Mouse (Mus musculus) gastrocnemius, adult 18-20 months (tissue): Measurements from ENCODE around the gene Zfp433. TPM values are rescaled to one million over a fixed set of nuclear protein-coding genes. Genes with fewer than 3 reads are reported as not detected.
"Not testable (repeated sequence)": the region's sequence is repeated elsewhere in the genome, so short reads cannot be mapped to it uniquely, and the experiment has no call there.

Source experiments
- DNase-seq: peaks from one replicate; pipeline ENCODE4 v3.0.0; 2021; ENCODE audit warnings: low spot score
- long read RNA-seq, 2 experiments: library from polyadenylated mRNA; stranded (forward); transcript quantifications; one replicate each; pipeline ENCODE4 v2.0.0; 2021
- total RNA-seq, 2 experiments: library from RNA; stranded (reverse); gene quantifications; 2 replicates each; pipeline ENCODE4 v1.2.3; 2021

Zfp433 gene
- 1 to 10 TPM; 5.2 to 6.2 TPM for total RNA-seq
- long read RNA-seq, experiment 1, partial matches to known transcripts: 0 of 4 reads
- long read RNA-seq, experiment 1, other reads (novel, unspliced or antisense): 2 of 4 reads
- long read RNA-seq, experiment 2, partial matches to known transcripts: 0 of 2 reads
- long read RNA-seq, experiment 2, other reads (novel, unspliced or antisense): 1 of 2 reads

DNA sequence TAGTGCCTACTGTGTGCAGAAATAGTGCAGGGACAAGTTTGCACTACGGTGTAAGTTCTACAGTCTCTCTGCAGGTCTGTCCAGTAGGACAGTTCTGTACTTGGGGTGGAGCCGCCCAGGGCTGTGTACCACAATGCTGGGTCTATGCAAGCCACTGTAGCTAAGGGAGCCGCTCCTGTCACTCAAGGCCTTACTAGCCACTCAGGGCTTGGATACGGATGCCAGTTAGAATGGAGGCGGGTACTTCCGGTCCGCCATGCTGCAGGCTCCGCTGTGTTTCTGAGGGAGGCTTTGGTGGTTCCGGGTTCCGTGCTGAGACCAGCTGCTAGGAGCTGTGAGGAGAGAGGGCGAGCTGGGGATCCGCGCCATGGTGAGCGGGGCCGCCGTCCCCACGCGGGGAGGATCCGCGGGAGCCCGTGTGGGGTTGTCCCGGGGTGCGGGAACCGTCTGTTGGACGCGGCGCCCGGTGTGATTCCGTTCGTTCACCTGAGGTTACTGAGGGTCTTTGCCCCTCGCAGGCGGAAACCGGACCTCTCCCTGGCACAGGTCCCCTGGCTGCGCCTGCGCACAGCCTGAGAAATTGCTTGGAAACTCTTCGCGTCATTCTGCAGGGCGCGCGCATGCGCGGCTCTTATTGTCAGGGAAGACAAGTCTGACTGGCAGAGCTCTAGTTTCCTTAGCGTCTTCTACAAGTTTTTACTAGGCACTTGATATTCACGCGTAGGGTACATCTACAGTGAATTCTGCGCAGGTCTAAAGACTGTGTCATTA is at the start of gene Zfp433:
Gene Zfp433, plus strand, starts transcription at position 295 of the 771 bp plus-strand sequence.
- DNase-seq: not testable (repeated sequence)

- DNase-seq: no peak
These were observed 49.4 kb upstream of the Zfp433 start for GRCm38 (mm10) chr10:81655178-81655577.

GRCm38 (mm10) chr10:81656174-81656573 is 48.5 kb upstream of the Zfp433 start:
- no peak for DNase-seq

DNA sequence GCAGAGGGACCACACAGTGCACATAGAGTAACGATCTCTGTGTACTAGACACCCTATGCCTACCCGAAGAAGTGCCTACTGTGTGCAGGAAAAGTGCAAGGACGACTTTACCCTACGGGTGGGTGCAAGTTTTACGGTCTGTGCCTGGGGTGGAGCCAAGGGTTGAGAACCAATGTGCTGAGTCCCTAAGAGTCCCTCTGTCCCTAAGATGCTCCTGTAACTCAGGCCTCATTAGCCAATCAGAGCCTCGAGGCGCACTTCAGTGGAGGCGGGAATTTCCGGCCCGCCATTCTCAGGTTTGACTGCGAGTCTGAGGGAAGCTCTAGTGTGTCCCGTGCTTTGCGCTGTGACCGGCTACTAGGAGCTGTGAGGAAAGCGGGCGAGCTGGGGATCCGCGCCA is 17.5 kb upstream of the Zfp433 start:
- not testable (repeated sequence) for DNase-seq

DNA sequence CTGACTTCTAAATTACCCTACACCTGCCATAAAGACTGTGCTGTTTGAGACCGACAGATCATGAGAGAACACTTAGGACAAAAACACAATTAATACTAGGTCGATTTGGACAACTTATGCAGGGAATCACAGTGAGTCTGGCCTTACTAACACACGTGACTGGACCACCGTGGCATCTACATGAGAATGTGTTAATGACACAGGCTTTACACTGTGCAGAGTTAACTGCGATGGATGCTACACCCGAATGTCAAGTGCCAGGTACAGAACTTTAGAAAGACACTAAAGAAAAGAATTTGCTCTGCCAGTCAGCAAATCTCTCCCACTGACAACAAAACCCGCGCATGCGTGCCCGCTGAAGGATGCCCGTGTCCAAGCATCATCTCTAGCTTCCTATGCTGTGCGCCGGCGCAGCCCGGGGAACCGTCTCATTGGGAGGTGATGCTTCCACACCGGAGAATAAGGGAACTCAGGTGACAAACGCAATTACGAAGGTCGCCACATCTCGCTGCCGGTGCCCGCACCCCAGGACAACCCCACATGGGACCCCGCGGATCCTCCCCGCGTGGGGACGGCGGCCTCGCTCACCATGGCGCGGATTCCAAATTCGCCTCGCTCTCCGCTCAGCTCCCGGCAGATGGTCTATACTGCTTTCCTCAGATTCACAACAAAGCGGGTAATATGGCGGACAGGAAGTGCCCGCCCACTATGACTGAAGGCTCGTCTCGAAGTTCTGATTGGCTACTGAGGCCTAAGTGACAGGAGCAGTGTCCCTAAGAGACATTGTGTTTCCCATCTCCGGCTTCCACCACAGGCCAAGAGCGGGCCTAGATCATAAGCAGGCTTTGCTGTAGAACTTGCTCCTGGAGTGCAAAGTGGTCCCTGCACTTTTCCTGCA is 66.1 kb downstream of the Zfp433 start, which contains the start of gene Gm3055:
Gene Gm3055, minus strand, starts transcription at position 656 of the 898 bp plus-strand sequence.
- not testable (repeated sequence) for DNase-seq

DNA sequence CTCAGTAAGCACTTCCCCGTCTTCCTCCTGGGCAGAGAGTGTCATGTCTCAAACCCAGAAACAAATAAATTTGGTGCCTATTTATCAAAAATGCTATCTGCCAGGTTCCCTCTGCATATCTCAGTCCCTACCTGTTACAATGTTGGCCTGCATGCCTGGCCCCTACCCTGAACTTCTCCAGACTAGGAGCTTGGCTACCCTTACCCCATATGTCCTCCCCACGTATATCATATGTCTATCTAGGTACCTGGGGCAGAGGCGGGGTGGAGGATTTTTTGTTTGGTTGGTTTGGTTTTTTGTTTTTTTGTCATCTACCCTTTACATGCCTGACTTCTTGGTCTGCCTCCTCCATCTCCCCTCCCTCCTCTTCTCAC is 66.8 kb downstream of the Zfp433 start:
- DNase-seq: not testable (repeated sequence)

Other genes with a start within 250 kb of the Zfp433 start
- 100 to 1,000 TPM; 232 to 244 TPM for gene Nfic, start 249.2 kb upstream of the Zfp433 start, total RNA-seq
- gene Celf5, start 222.1 kb upstream of the Zfp433 start, total RNA-seq: under 1 TPM; 0.05 to 0.07 TPM
- gene Ncln, start 208.4 kb upstream of the Zfp433 start, total RNA-seq: 10 to 100 TPM; 41.0 to 45.8 TPM
- gene S1pr4, start 204.7 kb upstream of the Zfp433 start, total RNA-seq: under 1 TPM; 0.71 to 0.78 TPM
- gene Gna15, start 180.6 kb upstream of the Zfp433 start, total RNA-seq: under 1 TPM; 0.53 to 0.57 TPM
- 10 to 100 TPM; 26.2 to 31.8 TPM for gene Gna11, start 159.6 kb upstream of the Zfp433 start, total RNA-seq
- gene Aes, start 145.3 kb upstream of the Zfp433 start, total RNA-seq: 100 to 1,000 TPM; 947 to 962 TPM
- gene Tle2, start 130.3 kb upstream of the Zfp433 start, total RNA-seq: 1 to 10 TPM; 4.9 to 7.4 TPM
- gene Tle6, start 103.8 kb upstream of the Zfp433 start, total RNA-seq: 1 to 10 TPM; 4.5 to 6.1 TPM
- 1 to 10 TPM; 3.1 to 3.3 TPM for gene BC025920, start 98.6 kb upstream of the Zfp433 start, total RNA-seq
- 1 to 10 TPM; 4.4 to 4.7 TPM for gene Sirt6, start 77.0 kb upstream of the Zfp433 start, total RNA-seq
- gene Ankrd24, start 76.3 kb upstream of the Zfp433 start, total RNA-seq: 10 to 100 TPM; 10.2 to 10.6 TPM
- 1 to 10 TPM; 1.4 to 1.6 TPM for gene Gm10778, start 55.8 kb upstream of the Zfp433 start, total RNA-seq
- gene Gm3055, start 66.3 kb downstream of the Zfp433 start, total RNA-seq: under 1 TPM; 0.53 to 0.95 TPM
- gene Gm4767, start 107.4 kb downstream of the Zfp433 start, total RNA-seq: under 1 TPM; 0.78 to 1.00 TPM
- gene Gm32687, start 159.1 kb downstream of the Zfp433 start, total RNA-seq: 1 to 10 TPM in 1 of 2 experiments, under 1 TPM in 1; 0.95 to 2.0 TPM
- gene Zfp781, start 225.7 kb downstream of the Zfp433 start, total RNA-seq: under 1 TPM; 0.18 to 0.26 TPM